Mouse (Mus musculus) liver, embryonic 13.5 days (tissue): ENCODE results near the gene Dct. TPM values are rescaled to one million over a fixed set of nuclear protein-coding genes. Genes with fewer than 3 reads are reported as not detected.
A peak's percentile ranks its signal among the peaks of the same experiment; 100 is the strongest.

ENCODE experiments used
- ATAC-seq: fragments of 200-750 bp; cut with Nextera tagmentation; 2 replicates; pipeline ENCODE4 v1.8.0; 2017; ENCODE audit warnings: low read depth, mild to moderate bottlenecking, moderate number of reproducible peaks, moderate library complexity
- DNase-seq: peaks from one replicate; pipeline ENCODE4 v3.0.0; 2022
- H3K27ac ChIP-seq: fragments of 300-500 bp; sonication (generic); 2 replicates; pipeline ENCODE4 v1.5.1; 2015; ENCODE audit warnings: moderate library complexity, mild to moderate bottlenecking, inconsistent platforms
- H3K27me3 ChIP-seq: fragments of 300-500 bp; sonication (generic); 2 replicates; pipeline ENCODE4 v1.6.1; 2015; ENCODE audit warnings: mild to moderate bottlenecking, inconsistent platforms
- H3K36me3 ChIP-seq: fragments of 300-500 bp; sonication (generic); 2 replicates; pipeline ENCODE4 v1.6.1; 2015; ENCODE audit warnings: mild to moderate bottlenecking, inconsistent platforms
- H3K4me1 ChIP-seq: fragments of 300-500 bp; sonication (generic); replicated peaks from 2 replicates; pipeline ENCODE4 v1.6.1; 2015; ENCODE audit warnings: inconsistent platforms
- H3K4me2 ChIP-seq: fragments of 300-500 bp; sonication (generic); 2 replicates; pipeline ENCODE4 v1.6.1; 2015; ENCODE audit warnings: inconsistent platforms, mild to moderate bottlenecking, moderate library complexity
- H3K4me3 ChIP-seq: fragments of 300-500 bp; sonication (generic); replicated peaks from 2 replicates; pipeline ENCODE4 v1.5.1; 2015; ENCODE audit warnings: mild to moderate bottlenecking, inconsistent platforms
- H3K9ac ChIP-seq: fragments of 300-500 bp; sonication (generic); 2 replicates; pipeline ENCODE4 v1.6.1; 2015; ENCODE audit warnings: mild to moderate bottlenecking, inconsistent platforms
- H3K9me3 ChIP-seq: fragments of 300-500 bp; sonication (generic); replicated peaks from 2 replicates; pipeline ENCODE4 v1.6.1; 2016; ENCODE audit warnings: inconsistent platforms
- WGBS: fragments of 180-500 bp; shearing (Covaris S2); methylation state at CpG from one replicate; pipeline ENCODE4 v1.1.7; 2015; ENCODE audit not compliant: insufficient replicate concordance; 5-methylcytosine and 5-hydroxymethylcytosine counted together
- polyA plus RNA-seq: library from polyadenylated mRNA; unstranded; fragments of >200 nt; fragmentation: Nextera tagmentation; extraction: Ambion mirVana; gene quantifications from 2 replicates; pipeline ENCODE4 v1.2.1, GENCODE M21; 2015

Dct gene
- 0.32 and 0.38 TPM in 2 replicates for polyA plus RNA-seq

- no peak for DNase-seq
- H3K4me1 ChIP-seq, result no peaks in the 10 kb centered on the region
- H3K4me2 ChIP-seq, result no peak within 1 kb of the TSS
- H3K9me3 ChIP-seq, result no peaks in the 10 kb centered on the region
- no peak within 1 kb of the TSS for H3K9ac ChIP-seq
- WGBS, result 71% methylated on average over 13 of the region's 13 CpGs
- no peak within 1 kb of the TSS for H3K27ac ChIP-seq
- H3K36me3 ChIP-seq, result no peaks in the 10 kb centered on the region
- ATAC-seq, result no peak
- no peak within 1 kb of the TSS for H3K4me3 ChIP-seq
- no peaks in the 10 kb centered on the region; the same call in 1 of the 2 replicates for H3K27me3 ChIP-seq
These were observed at the start of gene Dct for GRCm38 (mm10) chr14:118051975-118052630. Dct (minus strand) TSS chr14:118052244.

- DNase-seq (no peak), ATAC-seq (no peak)
- Histone ChIP-seq H3K9me3 (no peaks in the 10 kb centered on the region), H3K4me2 (no peak overlapping the region), H3K27ac (no peak overlapping the region), H3K4me3 (no peak overlapping the region), H3K36me3 (no peaks in the 10 kb centered on the region), H3K4me1 (peaks cover 14% of the 10 kb centered on the region), H3K9ac (no peak overlapping the region), H3K27me3 (no peaks in the 10 kb centered on the region)
- WGBS, result 65% methylated on average over 14 of the region's 14 CpGs
These were observed 49.4 kb upstream of the Dct start for GRCm38 (mm10) chr14:118101227-118101990.

GRCm38 (mm10) chr14:118098265-118098664, 46.2 kb upstream of the Dct start:
- Histone ChIP-seq H3K27me3 (no peaks in the 10 kb centered on the region), H3K4me1 (peaks cover 11% of the 10 kb centered on the region), H3K9me3 (no peaks in the 10 kb centered on the region), H3K4me3 (no peak overlapping the region), H3K36me3 (no peaks in the 10 kb centered on the region), H3K9ac (no peak overlapping the region), H3K27ac (no peak overlapping the region), H3K4me2 (no peak overlapping the region)
- ATAC-seq, result peak; percentile 53; the same call in 1 of the 2 replicates
- WGBS, result 58% methylated on average over 2 of the region's 2 CpGs
- no peak for DNase-seq

- DNase-seq (peak; percentile 38), ATAC-seq (peak; percentile 27)
- H3K9me3 ChIP-seq, result no peaks in the 10 kb centered on the region
- peak overlapping the region; percentile 72 for H3K4me3 ChIP-seq
- peak overlapping the region; percentile 82 for H3K4me2 ChIP-seq
- no peak overlapping the region for H3K27ac ChIP-seq
- H3K4me1 ChIP-seq, result peaks cover 14% of the 10 kb centered on the region
- H3K9ac ChIP-seq, result peak overlapping the region; percentile 73
- no peaks in the 10 kb centered on the region for H3K27me3 ChIP-seq
- WGBS, result 1% methylated on average over 18 of the region's 18 CpGs
- no peaks in the 10 kb centered on the region for H3K36me3 ChIP-seq
These were observed 37.9 kb upstream of the Dct start for GRCm38 (mm10) chr14:118089806-118090392.

GRCm38 (mm10) chr14:118089215-118089805, 37.3 kb upstream of the Dct start:
- peak; percentile 79 for DNase-seq
- H3K36me3 ChIP-seq, result no peaks in the 10 kb centered on the region
- H3K4me3 ChIP-seq, result peak overlapping the region; percentile 72
- ATAC-seq, result peak; percentile 82
- H3K27me3 ChIP-seq, result no peaks in the 10 kb centered on the region
- H3K27ac ChIP-seq, result 0 out of 2 replicates have a peak overlapping the region, but pooled peaks have one; percentile 27
- H3K4me1 ChIP-seq, result peaks cover 14% of the 10 kb centered on the region
- H3K9ac ChIP-seq, result peak overlapping the region; percentile 73
- peak overlapping the region; percentile 82 for H3K4me2 ChIP-seq
- no peaks in the 10 kb centered on the region for H3K9me3 ChIP-seq
- under 1% methylated on average over 44 of the region's 44 CpGs for WGBS

GRCm38 (mm10) chr14:118088437-118089207, 36.6 kb upstream of the Dct start:
- H3K4me3 ChIP-seq, result peak overlapping the region; percentile 72
- DNase-seq (peak; percentile 45), ATAC-seq (peak; percentile 77)
- peak overlapping the region; percentile 82 for H3K4me2 ChIP-seq
- peak overlapping the region; percentile 73 for H3K9ac ChIP-seq
- H3K9me3 ChIP-seq, result no peaks in the 10 kb centered on the region
- H3K27me3 ChIP-seq, result no peaks in the 10 kb centered on the region
- H3K36me3 ChIP-seq, result no peaks in the 10 kb centered on the region
- 0 out of 2 replicates have a peak overlapping the region, but pooled peaks have one; percentile 27 for H3K27ac ChIP-seq
- WGBS, result 13% methylated on average over 22 of the region's 22 CpGs
- H3K4me1 ChIP-seq, result peaks cover 14% of the 10 kb centered on the region

GRCm38 (mm10) chr14:118086271-118087035, 34.4 kb upstream of the Dct start:
- no peaks in the 10 kb centered on the region for H3K9me3 ChIP-seq

GRCm38 (mm10) chr14:118083851-118084250, 31.8 kb upstream of the Dct start:
- 75% methylated on average over 6 of the region's 6 CpGs for WGBS
- H3K4me1 ChIP-seq, result peaks cover 7% of the 10 kb centered on the region
- H3K9ac ChIP-seq, result no peak overlapping the region
- H3K27me3 ChIP-seq, result no peaks in the 10 kb centered on the region
- H3K4me3 ChIP-seq, result no peak overlapping the region
- H3K27ac ChIP-seq, result no peak overlapping the region
- no peaks in the 10 kb centered on the region for H3K36me3 ChIP-seq
- H3K4me2 ChIP-seq, result no peak overlapping the region
- no peak for ATAC-seq
- no peaks in the 10 kb centered on the region for H3K9me3 ChIP-seq
- DNase-seq, result no peak

More at GRCm38 (mm10) chr14:118086271-118087035, 34.4 kb upstream of the Dct start:
- DNase-seq (no peak), ATAC-seq (no peak)
- Histone ChIP-seq H3K9ac (no peak overlapping the region), H3K4me3 (no peak overlapping the region), H3K27me3 (no peaks in the 10 kb centered on the region), H3K4me2 (no peak overlapping the region), H3K36me3 (no peaks in the 10 kb centered on the region), H3K4me1 (peaks cover 14% of the 10 kb centered on the region), H3K27ac (no peak overlapping the region)
- WGBS, result 61% methylated on average over 5 of the region's 5 CpGs

GRCm38 (mm10) chr14:118080606-118081005, 28.6 kb upstream of the Dct start:
- WGBS, result 62% methylated on average over 11 of the region's 11 CpGs
- Histone ChIP-seq H3K9ac (no peak overlapping the region), H3K27ac (no peak overlapping the region), H3K4me1 (no peaks in the 10 kb centered on the region), H3K27me3 (no peaks in the 10 kb centered on the region), H3K4me3 (no peak overlapping the region), H3K36me3 (no peaks in the 10 kb centered on the region), H3K9me3 (no peaks in the 10 kb centered on the region), H3K4me2 (no peak overlapping the region)
- no peak for DNase-seq
- no peak for ATAC-seq

GRCm38 (mm10) chr14:118070100-118070499, 18.1 kb upstream of the Dct start:
- Histone ChIP-seq H3K4me3 (no peak overlapping the region), H3K27me3 (no peaks in the 10 kb centered on the region), H3K4me1 (no peaks in the 10 kb centered on the region), H3K9ac (no peak overlapping the region), H3K36me3 (no peaks in the 10 kb centered on the region), H3K27ac (no peak overlapping the region), H3K4me2 (no peak overlapping the region), H3K9me3 (no peaks in the 10 kb centered on the region)
- DNase-seq (no peak), ATAC-seq (no peak)
- WGBS, result 34% methylated on average over 12 of the region's 12 CpGs
